Mouse (Mus musculus): Measurements from ENCODE around the gene Xrra1. TPM values are rescaled to one million over a fixed set of nuclear protein-coding genes. Genes with fewer than 3 reads are reported as not detected.

Xrra1 gene
- total and polyA plus RNA-seq, 3 experiments, result 0.58 to 1.2 TPM; not detected in 1

DNA sequence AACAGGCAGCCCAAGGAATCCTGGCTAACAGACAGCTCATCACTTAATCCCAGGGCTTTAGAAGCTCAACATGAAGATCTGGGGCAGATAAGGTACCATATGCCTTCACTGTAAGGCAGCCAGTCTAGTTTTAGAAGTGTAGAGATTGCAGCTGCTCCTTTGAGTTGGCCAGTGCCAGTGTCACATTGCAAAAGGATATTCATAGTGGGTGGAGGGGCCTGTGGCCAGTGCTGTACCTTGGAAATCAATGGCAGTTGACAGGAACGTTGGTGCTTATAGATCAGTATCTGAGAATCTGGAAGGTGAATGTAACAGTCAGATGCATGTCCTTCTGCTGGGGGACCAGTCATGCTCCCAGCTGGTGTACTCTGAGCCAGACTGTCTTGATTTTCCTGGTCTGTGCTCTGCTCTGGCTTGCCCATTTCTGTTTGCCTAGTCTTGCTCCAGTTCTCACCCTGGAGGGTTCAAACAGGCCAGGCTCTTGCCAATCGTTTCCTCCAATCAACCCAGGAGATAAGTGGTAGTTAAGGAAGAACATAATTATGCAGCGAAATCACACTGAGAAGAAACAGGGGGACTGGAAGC, 45.6 kb downstream of the Xrra1 start:
- DNase-seq (ENCODE audit: low read depth, low spot score), result peak; percentile 84
- no peaks in the 10 kb centered on the region for H3K27me3 ChIP-seq (ENCODE audit: control insufficient read depth in 1 of 2, insufficient read depth in 2 of 2, low read length in 2 of 2)

DNA sequence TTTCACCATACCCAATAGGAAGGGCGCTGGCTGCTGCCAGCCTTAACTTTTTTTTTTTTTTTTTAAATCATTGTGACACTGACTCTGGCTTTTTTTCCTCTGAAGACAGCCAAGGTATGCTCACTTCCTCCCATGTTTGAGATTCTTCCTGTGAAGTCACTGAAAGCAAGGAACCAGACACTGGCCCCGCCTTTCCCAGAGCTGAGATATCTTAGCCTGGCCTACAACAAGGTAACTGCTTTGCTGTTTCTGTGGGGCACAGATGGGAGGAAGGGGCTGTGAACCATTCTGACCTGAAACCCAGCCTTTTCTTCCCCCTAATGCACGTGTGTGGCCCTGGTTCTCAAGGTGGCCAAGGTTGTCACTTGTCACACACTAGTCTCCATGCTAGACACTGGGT, 47.4 kb downstream of the Xrra1 start:
- peak; percentile 41 for DNase-seq (ENCODE audit: low read depth, low spot score)
- H3K9ac ChIP-seq (ENCODE audit: control insufficient read depth, low read depth, low read length, poor library complexity, severe bottlenecking), result no peak overlapping the region
- TF ChIP-seq MAX (IDR thresholded peaks at IDR 0.05; ENCODE audit: low read length) (no peak), USF1 (IDR thresholded peaks at IDR 0.05; ENCODE audit: low read depth, low read length) (no peak), RAD21 (IDR thresholded peaks at IDR 0.05; ENCODE audit: low read depth, low read length) (no peak), HCFC1 (IDR thresholded peaks at IDR 0.05; ENCODE audit: low read depth, low read length) (no peak), MAZ (IDR thresholded peaks at IDR 0.05; ENCODE audit: low read depth, low read length) (no peak), TAL1 (IDR thresholded peaks at IDR 0.05; ENCODE audit: low read length) (no peak), BHLHE40 (IDR thresholded peaks at IDR 0.05; ENCODE audit: borderline replicate concordance, low read depth, low read length) (no peak), ZNF384 (IDR thresholded peaks at IDR 0.05; ENCODE audit: low read depth, low read length) (peak; percentile 57), MYC (IDR thresholded peaks at IDR 0.05; ENCODE audit: low read depth, low read length) (no peak), E2F4 (IDR thresholded peaks at IDR 0.05; ENCODE audit: borderline replicate concordance, low read depth, low read length) (no peak), TBP (IDR thresholded peaks at IDR 0.05; ENCODE audit: low read depth, low read length) (no peak), CTCF (IDR thresholded peaks at IDR 0.05 in 2 of 3, conservative IDR thresholded peaks at IDR 0.05 in 1 of 3; ENCODE audit: control insufficient read depth in 1 of 3, insufficient read depth in 1 of 3, low read depth in 2 of 3, low read length in 3 of 3, poor library complexity in 1 of 3, severe bottlenecking in 1 of 3) (no peak), TCF12 (IDR thresholded peaks at IDR 0.05; ENCODE audit: low read depth, low read length) (0 out of 2 replicates have a peak, but pooled peaks have one; percentile 18), MXI1 (IDR thresholded peaks at IDR 0.05; ENCODE audit: low read depth, low read length) (no peak)
- H3K4me3 ChIP-seq (ENCODE audit: control insufficient read depth in 1 of 2, insufficient read depth in 1 of 2, low read depth in 2 of 2, low read length in 2 of 2), result no peak overlapping the region
- H3K79me2 ChIP-seq (ENCODE audit: control insufficient read depth, insufficient read depth, low read length, poor library complexity), result no peaks in the 10 kb centered on the region
- H3K9me3 ChIP-seq (replicated peaks; ENCODE audit: insufficient read depth, low read length), result no peaks in the 10 kb centered on the region
- peak overlapping the region; percentile 27 for H3K27ac ChIP-seq (ENCODE audit: control insufficient read depth, low read depth, low read length)
- no peaks in the 10 kb centered on the region for H3K27me3 ChIP-seq (ENCODE audit: control insufficient read depth in 1 of 2, insufficient read depth in 2 of 2, low read length in 2 of 2)
- H3K36me3 ChIP-seq (ENCODE audit: control insufficient read depth in 1 of 2, insufficient read depth in 2 of 2, low read length in 2 of 2), result peaks cover 0 to 37% of the 10 kb centered on the region in 2 experiments; a peak in 2 of 4 replicates
- peaks cover 15 to 41% of the 10 kb centered on the region in 2 experiments for H3K4me1 ChIP-seq (ENCODE audit: control insufficient read depth in 1 of 2, insufficient read depth in 2 of 2, low read length in 2 of 2)

More for the DNA sequence above, 45.6 kb downstream of the Xrra1 start:
- peaks cover 15 to 41% of the 10 kb centered on the region in 2 experiments for H3K4me1 ChIP-seq (ENCODE audit: control insufficient read depth in 1 of 2, insufficient read depth in 2 of 2, low read length in 2 of 2)
- H3K4me3 ChIP-seq (ENCODE audit: control insufficient read depth in 1 of 2, insufficient read depth in 1 of 2, low read depth in 2 of 2, low read length in 2 of 2), result peak overlapping the region in 1 of 2 experiments; percentile 48; a peak in 1 of 4 replicates
- TF ChIP-seq POLR2AphosphoS2 (IDR thresholded peaks at IDR 0.05; ENCODE audit: low read length), result no peak
- peak; percentile 21; the same call in 1 of the 2 replicates for TF ChIP-seq MEF2A (IDR thresholded peaks at IDR 0.05; ENCODE audit: extremely low read depth, insufficient replicate concordance, low read depth, low read length, poor library complexity, severe bottlenecking)
- TF ChIP-seq MXI1 (IDR thresholded peaks at IDR 0.05; ENCODE audit: low read depth, low read length), result peak; percentile 30; the same call in 1 of the 2 replicates
- TF ChIP-seq MAX (IDR thresholded peaks at IDR 0.05; ENCODE audit: low read length), result peak; percentile 22; the same call in 1 of the 2 replicates
- TF ChIP-seq POLR2AphosphoS5 (IDR thresholded peaks at IDR 0.05; ENCODE audit: borderline replicate concordance, low read depth, low read length), result no peak
- TF ChIP-seq MYB (IDR thresholded peaks at IDR 0.05; ENCODE audit: low read depth, low read length), result peak; percentile 87
- peak; percentile 60; the same call in 1 of the 2 replicates for TF ChIP-seq ETS1 (IDR thresholded peaks at IDR 0.05; ENCODE audit: low read depth, low read length)
- TF ChIP-seq SMC3 (IDR thresholded peaks at IDR 0.05; ENCODE audit: low read depth, low read length), result no peak
- TF ChIP-seq ZKSCAN1 (IDR thresholded peaks at IDR 0.05; ENCODE audit: low read depth, low read length), result peak; percentile 73; the same call in 1 of the 2 replicates
- TF ChIP-seq TBP (IDR thresholded peaks at IDR 0.05; ENCODE audit: low read depth, low read length), result 0 out of 2 replicates have a peak, but pooled peaks have one; percentile 24
- TF ChIP-seq ELF1 (IDR thresholded peaks at IDR 0.05; ENCODE audit: low read depth, low read length), result no peak
- peak; percentile 85 for TF ChIP-seq SIN3A (IDR thresholded peaks at IDR 0.05; ENCODE audit: low read length)
- no peak for TF ChIP-seq RAD21 (IDR thresholded peaks at IDR 0.05; ENCODE audit: low read depth, low read length)
- TF ChIP-seq TCF12 (IDR thresholded peaks at IDR 0.05; ENCODE audit: low read depth, low read length), result 0 out of 2 replicates have a peak, but pooled peaks have one; percentile 31
- no peak for TF ChIP-seq ZC3H11A (IDR thresholded peaks at IDR 0.05; ENCODE audit: low read depth, low read length)
- TF ChIP-seq GATA1 (IDR thresholded peaks at IDR 0.05; ENCODE audit: low read depth, low read length), result peak; percentile 84
- peak; percentile 56 to 79 for TF ChIP-seq EP300 (IDR thresholded peaks at IDR 0.05; ENCODE audit: low read depth in 1 of 2, low read length in 2 of 2)
- H3K36me3 ChIP-seq (ENCODE audit: control insufficient read depth in 1 of 2, insufficient read depth in 2 of 2, low read length in 2 of 2), result peaks cover 0 to 37% of the 10 kb centered on the region in 2 experiments; a peak in 2 of 4 replicates
- H3K27ac ChIP-seq (ENCODE audit: control insufficient read depth, low read depth, low read length), result peak overlapping the region; percentile 85
- H3K9me3 ChIP-seq (replicated peaks; ENCODE audit: insufficient read depth, low read length), result no peaks in the 10 kb centered on the region
- no peaks in the 10 kb centered on the region for H3K79me2 ChIP-seq (ENCODE audit: control insufficient read depth, insufficient read depth, low read length, poor library complexity)
- H3K9ac ChIP-seq (ENCODE audit: control insufficient read depth, low read depth, low read length, poor library complexity, severe bottlenecking), result peak overlapping the region; percentile 28; the same call in 1 of the 2 replicates

Measured in MEL (cell line).